Mouse (Mus musculus) liver, embryonic 15.5 days (tissue): ENCODE data around the gene Gtf2ird2. TPM values are rescaled to one million over a fixed set of nuclear protein-coding genes. Genes with fewer than 3 reads are reported as not detected.

Experiments used
- ATAC-seq: fragments of 200-750 bp; cut with Nextera tagmentation; 2 replicates; pipeline ENCODE4 v1.8.0; 2017; ENCODE audit warnings: moderate number of reproducible peaks, mild to moderate bottlenecking, moderate library complexity; ENCODE audit not compliant: insufficient read depth
- H3K27ac ChIP-seq: fragments of 300-500 bp; sonication (generic); replicated peaks from 2 replicates; pipeline ENCODE4 v1.5.1; 2015; ENCODE audit warnings: mild to moderate bottlenecking, inconsistent platforms
- H3K27me3 ChIP-seq: fragments of 300-500 bp; sonication (generic); 2 replicates; pipeline ENCODE4 v1.6.1; 2015; ENCODE audit warnings: mild to moderate bottlenecking, inconsistent platforms
- H3K36me3 ChIP-seq: fragments of 300-500 bp; sonication (generic); replicated peaks from 2 replicates; pipeline ENCODE4 v1.6.1; 2015; ENCODE audit warnings: moderate library complexity, mild to moderate bottlenecking, inconsistent platforms
- H3K4me1 ChIP-seq: fragments of 300-500 bp; sonication (generic); replicated peaks from 2 replicates; pipeline ENCODE4 v1.6.1; 2015; ENCODE audit warnings: inconsistent platforms
- H3K4me2 ChIP-seq: fragments of 300-500 bp; sonication (generic); 2 replicates; pipeline ENCODE4 v1.6.1; 2015; ENCODE audit warnings: moderate library complexity, mild to moderate bottlenecking, inconsistent platforms
- H3K4me3 ChIP-seq: fragments of 300-500 bp; sonication (generic); replicated peaks from 2 replicates; pipeline ENCODE4 v1.5.1; 2015; ENCODE audit warnings: mild to moderate bottlenecking, inconsistent platforms
- H3K9ac ChIP-seq: fragments of 300-500 bp; sonication (generic); 2 replicates; pipeline ENCODE4 v1.6.1; 2015; ENCODE audit warnings: moderate library complexity, mild to moderate bottlenecking, inconsistent platforms
- H3K9me3 ChIP-seq: fragments of 300-500 bp; sonication (generic); replicated peaks from 2 replicates; pipeline ENCODE4 v1.6.1; 2016; ENCODE audit warnings: inconsistent platforms
- WGBS: fragments of 180-500 bp; shearing (Covaris S2); methylation state at CpG from one replicate; pipeline ENCODE4 v1.1.7; 2015; ENCODE audit warnings: mixed read lengths; ENCODE audit not compliant: insufficient replicate concordance; 5-methylcytosine and 5-hydroxymethylcytosine counted together
- polyA plus RNA-seq: library from polyadenylated mRNA; unstranded; fragments of >200 nt; fragmentation: Nextera tagmentation; extraction: Ambion mirVana; gene quantifications from 2 replicates; pipeline ENCODE4 v1.2.1, GENCODE M21; 2015

The Gtf2ird2 gene
- polyA plus RNA-seq, 1 experiment from 2014 or later, result 1.8 TPM

DNA sequence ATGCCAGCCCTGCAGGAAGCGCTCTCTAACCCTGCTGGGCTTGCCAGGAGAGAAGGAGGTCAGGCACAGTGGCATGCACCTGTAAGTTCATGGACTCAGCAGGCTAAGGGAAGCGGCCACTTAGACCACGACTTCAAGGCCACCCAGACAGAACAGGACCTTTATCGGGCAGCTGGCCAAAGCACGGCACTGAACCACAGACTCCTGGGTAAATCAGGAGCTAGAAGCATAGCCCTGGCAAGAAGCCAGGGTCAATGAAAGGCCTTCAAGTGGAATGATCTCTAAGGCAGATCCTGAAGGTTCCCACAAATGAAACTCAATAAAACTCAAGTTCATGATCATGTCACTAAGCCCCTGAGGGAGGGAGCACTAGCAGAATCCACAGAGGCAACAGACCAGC is 19.1 kb upstream of the Gtf2ird2 start:
- H3K9ac ChIP-seq, result no peak overlapping the region
- H3K9me3 ChIP-seq, result no peaks in the 10 kb centered on the region
- no peaks in the 10 kb centered on the region for H3K27me3 ChIP-seq
- no peak for ATAC-seq
- H3K36me3 ChIP-seq, result peaks cover 47% of the 10 kb centered on the region
- WGBS, result 66% methylated on average over 5 of the region's 5 CpGs
- no peak overlapping the region for H3K4me3 ChIP-seq
- H3K4me1 ChIP-seq, result no peaks in the 10 kb centered on the region
- no peak overlapping the region for H3K4me2 ChIP-seq
- H3K27ac ChIP-seq, result no peak overlapping the region

DNA sequence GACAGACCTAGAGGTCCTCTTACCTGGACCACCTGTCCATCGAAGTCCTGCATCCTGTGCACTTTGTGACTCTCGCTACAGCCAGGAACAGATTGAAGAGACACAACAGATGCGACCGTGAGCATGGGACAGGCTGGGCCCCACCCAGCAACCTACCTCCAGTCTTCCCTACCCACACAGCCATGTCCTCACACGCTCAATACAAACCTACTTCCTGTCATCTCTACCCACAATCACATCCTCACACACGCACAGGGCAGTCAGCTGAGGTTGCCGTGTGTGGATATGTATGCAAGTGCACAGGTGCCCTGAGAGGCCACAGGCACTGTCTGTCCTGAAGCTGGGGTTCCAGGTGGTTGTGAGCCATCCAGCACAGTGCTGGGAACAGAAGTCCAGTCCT is 17.2 kb upstream of the Gtf2ird2 start:
- peaks cover 52% of the 10 kb centered on the region for H3K36me3 ChIP-seq
- H3K27me3 ChIP-seq, result no peaks in the 10 kb centered on the region
- H3K4me1 ChIP-seq, result no peaks in the 10 kb centered on the region
- WGBS, result 69% methylated on average over 7 of the region's 7 CpGs
- H3K9ac ChIP-seq, result no peak overlapping the region
- H3K9me3 ChIP-seq, result no peaks in the 10 kb centered on the region
- no peak overlapping the region for H3K4me2 ChIP-seq
- no peak overlapping the region for H3K4me3 ChIP-seq
- ATAC-seq, result no peak
- no peak overlapping the region for H3K27ac ChIP-seq

DNA sequence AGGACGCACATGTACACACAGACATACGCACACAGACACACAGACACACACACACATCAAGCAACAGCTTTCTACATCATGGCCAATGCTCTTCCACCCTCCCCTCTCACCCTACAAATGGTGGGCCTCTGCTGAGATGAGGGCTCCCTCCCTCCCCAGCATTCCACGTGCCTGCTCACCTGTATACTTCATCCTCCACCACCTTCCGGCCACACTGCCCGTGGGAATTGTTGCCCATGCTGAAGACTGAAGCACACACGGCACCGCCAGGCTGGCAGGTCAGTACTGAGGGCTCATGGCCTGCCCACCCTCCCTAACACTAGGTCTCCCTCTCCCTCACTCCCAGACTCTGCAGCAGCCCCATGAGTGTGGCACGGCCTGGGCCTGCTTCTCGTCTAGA is 15.8 kb upstream of the Gtf2ird2 start:
- H3K4me1 ChIP-seq, result no peaks in the 10 kb centered on the region
- no peak overlapping the region for H3K27ac ChIP-seq
- 77% methylated on average over 9 of the region's 9 CpGs for WGBS
- H3K27me3 ChIP-seq, result no peaks in the 10 kb centered on the region
- no peak overlapping the region for H3K4me2 ChIP-seq
- no peak overlapping the region for H3K9ac ChIP-seq
- no peaks in the 10 kb centered on the region for H3K9me3 ChIP-seq
- ATAC-seq, result no peak
- H3K36me3 ChIP-seq, result peaks cover 49% of the 10 kb centered on the region
- H3K4me3 ChIP-seq, result no peak overlapping the region

DNA sequence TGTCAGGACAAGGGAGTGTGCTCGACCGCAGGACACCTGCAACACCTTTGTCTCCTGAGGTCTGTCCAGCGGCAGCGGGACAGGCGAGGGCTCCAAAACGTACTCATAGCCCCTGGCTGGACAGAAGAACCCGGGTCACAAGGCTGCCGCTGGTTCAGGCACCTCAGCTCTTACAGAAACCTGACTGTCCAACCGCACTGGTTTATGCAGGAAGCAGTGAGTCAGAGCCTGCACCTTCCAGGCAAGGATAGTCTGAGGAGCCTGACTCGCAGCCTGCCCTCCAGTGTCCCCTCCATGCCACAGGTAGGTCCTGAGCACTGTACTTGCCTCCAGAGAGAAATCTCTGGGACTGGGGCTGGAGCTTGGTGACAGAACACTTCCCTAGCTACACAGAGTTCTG is 14.6 kb upstream of the Gtf2ird2 start:
- ATAC-seq, result no peak
- Histone ChIP-seq H3K9ac (no peak overlapping the region), H3K4me3 (no peak overlapping the region), H3K4me1 (0 out of 2 replicates have a peak, but pooled peaks cover 3% of the 10 kb centered on the region), H3K4me2 (no peak overlapping the region), H3K27ac (no peak overlapping the region), H3K9me3 (no peaks in the 10 kb centered on the region), H3K27me3 (no peaks in the 10 kb centered on the region), H3K36me3 (peaks cover 40% of the 10 kb centered on the region; the same call in 1 of the 2 replicates)
- 83% methylated on average over 10 of the region's 10 CpGs for WGBS

DNA sequence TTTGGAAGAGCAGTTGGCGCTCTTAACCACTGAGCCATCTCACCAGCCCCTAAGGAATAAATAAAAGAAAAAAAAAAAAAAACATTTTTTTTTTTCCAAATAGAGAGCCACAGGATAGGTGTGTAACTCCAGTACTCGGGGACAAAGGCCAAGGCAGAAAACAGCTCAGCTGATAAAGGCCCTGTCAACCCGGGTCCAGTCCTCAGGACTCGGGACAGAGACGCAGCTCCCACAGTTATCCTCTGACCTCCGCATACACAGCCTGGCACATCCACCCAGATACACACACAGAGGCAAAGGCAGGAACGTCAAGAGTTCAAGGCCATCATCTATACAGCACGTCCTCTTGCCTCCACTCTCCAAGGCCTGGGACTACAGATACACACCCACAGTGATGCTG is 13.7 kb upstream of the Gtf2ird2 start:
- Histone ChIP-seq H3K27me3 (no peaks in the 10 kb centered on the region), H3K27ac (no peak overlapping the region), H3K9ac (no peak overlapping the region), H3K4me1 (peaks cover 9% of the 10 kb centered on the region; the same call in 1 of the 2 replicates), H3K4me3 (no peak overlapping the region), H3K4me2 (no peak overlapping the region), H3K36me3 (peaks cover 40% of the 10 kb centered on the region; the same call in 1 of the 2 replicates), H3K9me3 (no peaks in the 10 kb centered on the region)
- 77% methylated on average over 8 of the region's 8 CpGs for WGBS
- ATAC-seq, result peak; percentile 42

DNA sequence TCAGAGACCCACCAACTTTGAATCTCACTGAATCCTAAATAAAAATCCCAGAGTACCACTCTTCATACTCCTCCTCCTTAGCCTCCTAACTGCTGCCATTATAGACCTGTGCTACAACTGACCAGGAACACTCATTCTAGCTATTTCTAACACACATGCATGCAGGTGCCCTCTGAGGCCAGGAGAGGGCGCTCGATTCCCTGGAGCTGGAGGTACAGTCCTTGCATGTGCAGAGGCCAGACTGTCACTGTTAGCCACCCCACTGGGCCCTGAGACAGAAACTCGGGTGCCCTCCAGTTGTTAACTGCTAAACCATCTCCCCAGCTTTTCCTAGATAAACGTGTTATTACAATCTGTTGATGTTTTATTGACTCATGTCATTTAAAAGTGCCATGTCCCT is 10.6 kb upstream of the Gtf2ird2 start:
- no peaks in the 10 kb centered on the region for H3K9me3 ChIP-seq
- 22% methylated on average over 4 of the region's 4 CpGs for WGBS
- no peak overlapping the region for H3K4me3 ChIP-seq
- no peak overlapping the region for H3K27ac ChIP-seq
- no peak for ATAC-seq
- H3K4me1 ChIP-seq, result peaks cover 29% of the 10 kb centered on the region
- H3K4me2 ChIP-seq, result no peak overlapping the region
- H3K27me3 ChIP-seq, result no peaks in the 10 kb centered on the region
- H3K36me3 ChIP-seq, result peaks cover 21% of the 10 kb centered on the region; the same call in 1 of the 2 replicates
- H3K9ac ChIP-seq, result no peak overlapping the region

DNA sequence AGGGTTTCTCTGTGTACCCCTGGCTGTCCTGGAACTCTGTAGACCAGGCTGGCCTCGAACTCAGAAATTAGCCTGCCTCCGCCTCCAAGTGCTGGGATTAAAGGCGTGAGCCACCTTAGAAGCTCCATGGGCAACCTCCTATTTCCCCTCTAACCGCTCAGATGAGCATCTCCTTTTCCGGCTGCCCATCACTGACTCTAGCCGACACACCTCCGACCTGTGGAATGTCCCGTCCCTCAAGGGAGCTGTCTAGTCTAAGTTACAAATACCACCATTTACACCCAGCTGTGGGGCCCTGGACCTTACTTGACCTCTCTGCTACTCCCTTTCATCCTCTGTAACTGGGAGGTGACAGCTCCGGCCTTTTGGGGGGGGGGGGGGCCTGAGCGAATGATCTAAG is 8.1 kb upstream of the Gtf2ird2 start:
- WGBS, result 4% methylated on average over 10 of the region's 10 CpGs
- peak overlapping the region; percentile 84 for H3K4me2 ChIP-seq
- peaks cover 17% of the 10 kb centered on the region; the same call in 1 of the 2 replicates for H3K36me3 ChIP-seq
- H3K9ac ChIP-seq, result peak overlapping the region; percentile 57
- H3K27ac ChIP-seq, result peak overlapping the region; percentile 53
- H3K27me3 ChIP-seq, result no peaks in the 10 kb centered on the region
- H3K4me1 ChIP-seq, result peaks cover 42% of the 10 kb centered on the region
- ATAC-seq, result no peak
- no peaks in the 10 kb centered on the region for H3K9me3 ChIP-seq
- H3K4me3 ChIP-seq, result peak overlapping the region; percentile 83

DNA sequence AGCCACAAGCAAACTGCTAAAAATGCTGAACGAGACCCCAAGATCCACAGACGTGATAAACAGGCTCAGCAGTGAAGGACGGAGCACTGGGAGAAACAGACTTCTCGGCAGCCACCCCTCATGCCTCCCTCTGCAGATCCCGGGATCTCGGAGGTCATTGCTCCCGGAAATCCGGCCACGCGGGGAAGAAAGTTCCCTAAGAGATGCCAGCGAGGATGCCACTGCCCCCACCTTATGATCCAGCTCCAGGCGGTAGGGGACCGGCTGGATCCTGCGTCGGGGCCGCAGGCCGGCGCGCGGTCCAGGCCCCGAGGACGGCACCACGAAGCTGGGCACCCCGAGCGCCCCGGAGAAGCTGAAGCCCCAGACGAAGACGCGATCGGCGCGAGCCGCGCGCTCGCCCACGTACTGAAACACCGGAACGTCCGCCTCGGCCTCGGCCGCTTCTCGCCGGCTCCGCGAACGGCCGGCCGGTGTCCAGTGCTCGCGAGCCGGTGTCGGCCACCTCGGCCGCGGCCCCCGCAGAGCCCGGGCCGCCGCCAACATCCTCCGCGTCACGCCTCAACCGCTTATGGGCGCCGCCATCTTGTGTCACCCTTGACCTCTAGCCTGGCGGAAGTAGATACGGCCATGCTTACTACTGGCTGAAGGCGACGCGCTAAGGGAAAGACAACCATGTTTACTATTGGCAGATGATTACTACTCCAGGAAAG is 7.5 kb upstream of the Gtf2ird2 start, which contains the start of gene Rcc1l:
Gene Rcc1l, minus strand, starts transcription at position 606 of the 713 bp plus-strand sequence.
- peak; percentile 82 for ATAC-seq
- H3K4me1 ChIP-seq, result peaks cover 42% of the 10 kb centered on the region
- H3K9ac ChIP-seq, result peak within 1 kb of the TSS; percentile 57
- H3K27me3 ChIP-seq, result no peaks in the 10 kb centered on the region
- H3K9me3 ChIP-seq, result no peaks in the 10 kb centered on the region
- under 1% methylated on average over 64 of the region's 72 CpGs for WGBS
- peak within 1 kb of the TSS; percentile 84 for H3K4me2 ChIP-seq
- peaks cover 11% of the 10 kb centered on the region; the same call in 1 of the 2 replicates for H3K36me3 ChIP-seq
- H3K4me3 ChIP-seq, result peak within 1 kb of the TSS; percentile 83
- peak within 1 kb of the TSS; percentile 53 for H3K27ac ChIP-seq

DNA sequence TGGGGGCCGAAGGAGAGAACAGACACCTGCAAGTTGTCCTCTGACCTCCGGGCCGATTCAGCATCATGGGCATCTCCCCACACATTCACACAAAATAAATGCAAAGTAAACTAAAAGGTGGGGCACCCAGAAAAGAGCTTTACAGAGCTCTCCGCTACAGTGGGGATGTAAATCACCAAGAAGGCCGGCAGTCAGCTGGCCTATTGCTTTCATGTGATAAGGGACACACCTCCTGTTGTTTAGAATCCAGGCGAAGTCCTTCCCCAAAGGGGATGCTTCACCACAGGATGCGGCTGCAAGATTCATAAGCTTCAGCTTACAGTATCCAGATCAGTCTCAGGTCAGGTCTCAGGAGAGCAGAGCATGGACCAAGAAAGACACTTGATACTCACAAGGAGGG is 5.3 kb upstream of the Gtf2ird2 start:
- Histone ChIP-seq H3K4me2 (no peak overlapping the region), H3K36me3 (no peaks in the 10 kb centered on the region), H3K9me3 (no peaks in the 10 kb centered on the region), H3K4me3 (no peak overlapping the region), H3K4me1 (peaks cover 59% of the 10 kb centered on the region), H3K9ac (no peak overlapping the region), H3K27me3 (no peaks in the 10 kb centered on the region), H3K27ac (no peak overlapping the region)
- 52% methylated on average over 7 of the region's 7 CpGs for WGBS
- ATAC-seq, result no peak

DNA sequence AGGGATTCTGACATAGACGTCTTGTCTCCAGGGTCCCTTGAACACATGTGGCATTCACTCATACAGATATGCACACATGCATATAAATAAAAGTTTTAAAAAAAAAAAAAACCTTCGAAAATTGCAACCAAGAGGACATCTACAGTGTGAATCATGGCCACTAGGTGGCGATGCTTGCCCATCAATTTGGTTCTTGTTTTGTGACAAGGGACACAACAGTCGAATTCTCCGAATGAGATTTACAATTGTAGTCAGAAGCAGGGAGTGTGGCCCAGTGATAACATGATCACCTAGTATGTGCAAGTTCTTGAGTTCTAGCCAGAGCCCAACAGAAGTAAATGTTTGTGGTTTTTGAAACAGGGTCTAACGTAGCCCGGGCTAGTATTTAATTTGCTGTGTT is 3.9 kb upstream of the Gtf2ird2 start:
- no peak overlapping the region for H3K4me2 ChIP-seq
- no peaks in the 10 kb centered on the region for H3K36me3 ChIP-seq
- ATAC-seq, result no peak
- no peak overlapping the region for H3K9ac ChIP-seq
- H3K27ac ChIP-seq, result no peak overlapping the region
- 13% methylated on average over 7 of the region's 7 CpGs for WGBS
- peaks cover 60% of the 10 kb centered on the region for H3K4me1 ChIP-seq
- H3K27me3 ChIP-seq, result no peaks in the 10 kb centered on the region
- no peak overlapping the region for H3K4me3 ChIP-seq
- H3K9me3 ChIP-seq, result no peaks in the 10 kb centered on the region

DNA sequence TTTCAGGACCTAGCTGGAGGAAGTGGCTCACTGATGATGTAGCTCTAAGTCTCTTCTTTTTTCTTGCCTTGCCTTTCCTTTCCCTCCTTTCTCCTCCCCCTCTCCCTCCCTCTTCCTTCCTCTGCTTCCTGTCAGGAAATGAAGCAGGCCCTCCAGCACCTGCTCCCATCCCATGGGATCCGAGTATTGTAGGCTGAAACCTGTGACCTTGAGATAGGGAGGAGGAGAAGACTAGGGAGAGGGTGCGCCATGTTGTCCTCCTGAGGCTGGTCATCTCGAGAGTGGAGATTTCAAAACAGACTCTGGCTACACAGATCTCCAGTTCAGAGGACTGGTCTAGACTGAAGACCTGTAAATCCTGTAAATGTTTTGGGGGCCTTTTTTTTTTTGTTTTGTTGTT is 1.6 kb upstream of the Gtf2ird2 start:
- H3K9me3 ChIP-seq, result no peaks in the 10 kb centered on the region
- WGBS, result 61% methylated on average over 3 of the region's 3 CpGs
- H3K36me3 ChIP-seq, result no peaks in the 10 kb centered on the region
- H3K27ac ChIP-seq, result no peak overlapping the region
- no peaks in the 10 kb centered on the region for H3K27me3 ChIP-seq
- H3K4me2 ChIP-seq, result no peak overlapping the region
- peaks cover 43% of the 10 kb centered on the region for H3K4me1 ChIP-seq
- no peak for ATAC-seq
- H3K4me3 ChIP-seq, result no peak overlapping the region
- no peak overlapping the region for H3K9ac ChIP-seq
